Mouse (Mus musculus): Measurements from ENCODE around the gene A030003K21Rik. TPM values are rescaled to one million over a fixed set of nuclear protein-coding genes. Genes with fewer than 3 reads are reported as not detected.

Gene A030003K21Rik
- polyA plus RNA-seq (2014; fragmentation: Illumina TruSeq; extraction: RNeasy Lipid Tissue Mini Kit (QIAGEN cat#74804); ENCODE audit: low replicate concordance), result not detected

DNA sequence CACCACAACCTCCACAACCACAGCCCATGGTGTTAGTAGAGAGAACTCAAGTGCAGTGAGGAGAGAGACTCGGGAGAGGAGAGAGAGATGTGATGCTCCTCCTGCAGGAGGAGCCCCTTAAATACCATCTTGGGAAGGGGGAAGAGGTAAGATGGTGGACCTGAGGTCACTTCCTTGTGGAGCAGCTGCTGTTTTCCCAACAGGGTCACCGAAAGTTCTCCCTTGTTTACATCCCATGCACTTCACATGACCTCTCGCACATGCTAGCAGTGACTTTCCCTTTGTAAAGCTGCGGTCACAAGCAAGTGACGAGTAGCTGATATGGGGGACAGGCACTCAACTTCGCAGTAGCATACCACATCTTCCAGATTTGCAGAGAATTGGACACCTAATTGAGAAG, at the start of gene A030003K21Rik:
Gene A030003K21Rik, minus strand, starts transcription at position 94 of the 400 bp plus-strand sequence.

DNA sequence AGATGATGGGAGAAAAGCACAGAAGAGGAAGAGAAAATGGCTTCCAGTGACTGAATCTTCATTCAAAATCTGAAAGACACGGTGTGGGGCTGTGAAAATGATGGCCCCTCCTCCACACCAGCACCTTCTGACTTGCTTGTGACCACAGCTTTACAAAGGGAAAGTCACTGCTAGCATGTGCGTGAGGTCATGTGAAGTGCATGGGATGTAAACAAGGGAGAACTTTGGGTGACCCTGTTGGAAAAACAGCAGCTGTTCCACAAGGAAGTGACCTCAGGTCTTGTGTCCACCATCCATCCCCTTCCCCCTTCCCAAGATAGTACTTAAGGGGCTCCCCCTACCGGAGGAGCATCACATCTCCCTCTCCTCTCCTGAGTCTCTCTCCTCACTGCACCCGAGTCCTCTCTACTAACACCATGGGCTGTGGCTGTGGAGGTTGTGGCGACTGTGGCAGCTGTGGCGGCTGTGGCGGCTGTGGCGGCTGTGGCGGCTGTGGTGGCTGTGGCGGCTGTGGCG, 16.7 kb upstream of the A030003K21Rik start, which contains the start of gene Gm47955:
Gene Gm47955, plus strand, starts transcription at position 417 of the 516 bp plus-strand sequence.

DNA sequence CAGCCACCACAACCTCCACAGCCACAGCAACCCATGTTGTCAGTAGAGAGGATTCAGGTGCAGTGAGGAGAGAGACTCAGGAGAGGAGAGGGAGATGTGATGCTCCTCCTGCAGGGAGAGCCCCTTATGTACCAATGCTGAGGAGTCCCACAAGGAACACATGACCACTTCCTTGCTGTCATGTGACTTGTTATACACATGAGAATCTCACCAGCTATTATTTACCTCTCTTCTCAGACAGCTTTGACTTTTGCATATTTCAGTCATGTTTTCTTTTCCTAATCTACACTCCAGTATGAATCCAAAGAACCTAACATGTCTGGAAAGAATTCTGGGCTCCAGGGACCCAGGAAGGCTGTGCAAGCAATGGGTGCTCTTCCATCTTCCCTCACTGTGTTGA, 12.7 kb upstream of the A030003K21Rik start, which contains the start of gene Gm7544:
Gene Gm7544, minus strand, starts transcription at position 101 of the 400 bp plus-strand sequence.

DNA sequence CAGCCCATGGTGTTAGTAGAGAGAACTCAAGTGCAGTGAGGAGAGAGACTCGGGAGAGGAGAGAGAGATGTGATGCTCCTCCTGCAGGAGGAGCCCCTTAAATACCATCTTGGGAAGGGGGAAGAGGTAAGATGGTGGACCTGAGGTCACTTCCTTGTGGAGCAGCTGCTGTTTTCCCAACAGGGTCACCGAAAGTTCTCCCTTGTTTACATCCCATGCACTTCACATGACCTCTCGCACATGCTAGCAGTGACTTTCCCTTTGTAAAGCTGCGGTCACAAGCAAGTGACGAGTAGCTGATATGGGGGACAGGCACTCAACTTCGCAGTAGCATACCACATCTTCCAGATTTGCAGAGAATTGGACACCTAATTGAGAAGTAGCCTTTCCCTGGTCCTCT, 11.9 kb downstream of the A030003K21Rik start, which contains the start of gene Gm6217:
Gene Gm6217, minus strand, starts transcription at position 74 of the 400 bp plus-strand sequence.

DNA sequence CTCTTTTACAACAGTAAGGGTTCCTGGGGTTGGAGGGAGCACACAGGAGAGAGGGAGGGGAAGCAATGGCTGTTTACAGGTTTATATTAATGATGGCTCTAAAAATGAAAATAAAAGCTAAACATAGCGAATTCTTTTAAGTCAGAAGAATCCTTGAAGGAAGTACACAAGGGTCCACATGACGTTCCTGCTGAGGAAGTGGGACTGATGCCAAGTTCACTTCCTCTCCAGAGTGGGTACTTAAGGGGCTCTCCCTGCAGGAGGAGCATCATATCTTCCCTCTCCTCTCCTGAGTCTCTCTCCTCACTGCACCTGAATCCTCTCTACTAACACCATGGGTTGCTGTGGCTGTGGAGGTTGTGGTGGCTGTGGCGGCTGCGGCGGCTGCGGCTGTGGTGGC, 18.5 kb downstream of the A030003K21Rik start, which contains the start of gene A030014E15Rik:
Gene A030014E15Rik, plus strand, starts transcription at position 268 of the 400 bp plus-strand sequence.

DNA sequence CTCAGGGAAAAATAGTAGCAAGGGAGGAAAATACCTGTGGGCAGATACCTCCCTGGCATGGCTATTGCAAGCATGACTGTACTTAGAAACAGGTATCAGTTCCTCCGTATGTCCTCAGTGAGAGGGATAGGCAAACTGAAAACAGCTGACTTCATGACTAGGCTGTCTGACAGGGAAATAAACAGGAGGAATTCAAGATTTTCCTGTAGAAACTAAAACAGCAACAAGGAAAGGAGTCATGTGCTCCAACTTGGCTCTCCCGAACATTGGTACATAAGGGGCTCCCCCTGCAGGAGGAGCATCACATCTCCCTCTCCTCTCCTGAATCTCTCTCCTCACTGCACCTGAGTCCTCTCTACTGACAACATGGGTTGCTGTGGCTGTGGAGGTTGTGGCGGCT, 30.2 kb downstream of the A030003K21Rik start, which contains the start of gene A030005L19Rik:
Gene A030005L19Rik, plus strand, starts transcription at position 301 of the 400 bp plus-strand sequence.

Other genes starting within 250 kb of the A030003K21Rik start
- 215 TPM for gene Mff, start 218.5 kb downstream of the A030003K21Rik start, polyA plus RNA-seq (2014; fragmentation: Illumina TruSeq; extraction: RNeasy Lipid Tissue Mini Kit (QIAGEN cat#74804); ENCODE audit: low replicate concordance)
- gene Tm4sf20, start 174.9 kb downstream of the A030003K21Rik start, polyA plus RNA-seq (2014; fragmentation: Illumina TruSeq; extraction: RNeasy Lipid Tissue Mini Kit (QIAGEN cat#74804); ENCODE audit: low replicate concordance), result 1,040 TPM
- not detected for gene Gm47791, start 172.1 kb downstream of the A030003K21Rik start, polyA plus RNA-seq (2014; fragmentation: Illumina TruSeq; extraction: RNeasy Lipid Tissue Mini Kit (QIAGEN cat#74804); ENCODE audit: low replicate concordance)
- gene Agfg1, start 103.9 kb downstream of the A030003K21Rik start, polyA plus RNA-seq (2014; fragmentation: Illumina TruSeq; extraction: RNeasy Lipid Tissue Mini Kit (QIAGEN cat#74804); ENCODE audit: low replicate concordance), result 110 TPM
- gene A030005L19Rik, start 30.1 kb downstream of the A030003K21Rik start, polyA plus RNA-seq (2014; fragmentation: Illumina TruSeq; extraction: RNeasy Lipid Tissue Mini Kit (QIAGEN cat#74804); ENCODE audit: low replicate concordance), result 3.6 TPM
- gene A030014E15Rik, start 18.5 kb downstream of the A030003K21Rik start, polyA plus RNA-seq (2014; fragmentation: Illumina TruSeq; extraction: RNeasy Lipid Tissue Mini Kit (QIAGEN cat#74804); ENCODE audit: low replicate concordance), result not detected
- not detected for gene Gm6217, start 12.0 kb downstream of the A030003K21Rik start, polyA plus RNA-seq (2014; fragmentation: Illumina TruSeq; extraction: RNeasy Lipid Tissue Mini Kit (QIAGEN cat#74804); ENCODE audit: low replicate concordance)
- not detected for gene Gm7544, start 12.6 kb upstream of the A030003K21Rik start, polyA plus RNA-seq (2014; fragmentation: Illumina TruSeq; extraction: RNeasy Lipid Tissue Mini Kit (QIAGEN cat#74804); ENCODE audit: low replicate concordance)
- gene Gm47955, start 16.9 kb upstream of the A030003K21Rik start, polyA plus RNA-seq (2014; fragmentation: Illumina TruSeq; extraction: RNeasy Lipid Tissue Mini Kit (QIAGEN cat#74804); ENCODE audit: low replicate concordance), result not detected
- gene Gm47959, start 57.2 kb upstream of the A030003K21Rik start, polyA plus RNA-seq (2014; fragmentation: Illumina TruSeq; extraction: RNeasy Lipid Tissue Mini Kit (QIAGEN cat#74804); ENCODE audit: low replicate concordance), result not detected
- 37.9 TPM for gene Slc19a3, start 95.1 kb upstream of the A030003K21Rik start, polyA plus RNA-seq (2014; fragmentation: Illumina TruSeq; extraction: RNeasy Lipid Tissue Mini Kit (QIAGEN cat#74804); ENCODE audit: low replicate concordance)
- gene Krtap28-10, start 99.1 kb upstream of the A030003K21Rik start, polyA plus RNA-seq (2014; fragmentation: Illumina TruSeq; extraction: RNeasy Lipid Tissue Mini Kit (QIAGEN cat#74804); ENCODE audit: low replicate concordance), result not detected
- not detected for gene Gm47969, start 101.5 kb upstream of the A030003K21Rik start, polyA plus RNA-seq (2014; fragmentation: Illumina TruSeq; extraction: RNeasy Lipid Tissue Mini Kit (QIAGEN cat#74804); ENCODE audit: low replicate concordance)
- not detected for gene A030005K14Rik, start 116.0 kb upstream of the A030003K21Rik start, polyA plus RNA-seq (2014; fragmentation: Illumina TruSeq; extraction: RNeasy Lipid Tissue Mini Kit (QIAGEN cat#74804); ENCODE audit: low replicate concordance)
- not detected for gene Krtap28-13, start 117.5 kb upstream of the A030003K21Rik start, polyA plus RNA-seq (2014; fragmentation: Illumina TruSeq; extraction: RNeasy Lipid Tissue Mini Kit (QIAGEN cat#74804); ENCODE audit: low replicate concordance)
- 13.9 TPM for gene Ccl20, start 173.4 kb upstream of the A030003K21Rik start, polyA plus RNA-seq (2014; fragmentation: Illumina TruSeq; extraction: RNeasy Lipid Tissue Mini Kit (QIAGEN cat#74804); ENCODE audit: low replicate concordance)
- not detected for gene Daw1, start 216.4 kb upstream of the A030003K21Rik start, polyA plus RNA-seq (2014; fragmentation: Illumina TruSeq; extraction: RNeasy Lipid Tissue Mini Kit (QIAGEN cat#74804); ENCODE audit: low replicate concordance)